Mouse (Mus musculus): Measurements from ENCODE around the gene Fam169a. TPM values are rescaled to one million over a fixed set of nuclear protein-coding genes. Genes with fewer than 3 reads are reported as not detected.
"Not testable (repeated sequence)": the region's sequence is repeated elsewhere in the genome, so short reads cannot be mapped to it uniquely, and the experiment has no call there.

Fam169a gene
- polyA plus RNA-seq, 2 experiments from 2014 or later = 0.56 to 0.71 TPM

DNA sequence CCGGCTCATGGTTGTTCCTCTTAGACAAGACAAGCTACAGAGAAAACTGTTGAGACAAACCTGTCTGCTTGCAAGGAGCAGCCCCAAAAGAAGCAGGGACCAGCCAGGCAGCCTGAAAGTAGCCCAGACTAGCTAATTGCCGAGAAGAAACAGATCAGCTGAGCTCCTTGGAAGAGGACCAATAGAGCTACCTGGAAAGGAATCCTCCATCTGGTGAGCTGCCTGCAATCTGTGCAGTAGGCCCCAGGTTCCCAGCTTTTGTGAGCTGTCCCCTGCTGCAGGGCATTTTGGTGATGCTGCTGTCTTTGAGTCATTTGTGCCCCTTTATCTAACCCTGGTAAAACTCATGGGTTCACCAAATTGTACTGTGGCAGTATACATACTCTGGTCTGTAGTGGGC lies 13.1 kb downstream of the Fam169a start:
- ATAC-seq = no peak

DNA sequence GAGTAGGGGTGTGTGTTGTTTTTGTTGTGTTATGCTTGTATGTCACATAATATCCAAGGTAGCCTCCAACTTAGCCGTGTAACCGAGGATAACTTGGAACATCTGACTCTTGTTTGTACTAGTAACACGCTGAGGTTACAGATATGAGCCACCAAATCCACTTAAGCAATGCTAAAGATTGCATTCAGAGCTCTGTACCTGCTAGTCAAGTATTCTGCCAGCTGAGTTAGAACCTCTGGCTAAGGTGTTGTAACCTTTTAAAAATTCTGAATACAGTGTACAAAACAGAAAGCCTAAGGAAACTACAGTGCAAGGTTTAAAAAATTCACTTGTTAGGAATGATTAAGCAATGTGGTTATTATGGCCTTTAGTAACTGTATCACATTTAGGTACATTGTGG lies 13.5 kb downstream of the Fam169a start:
- ATAC-seq = no peak

DNA sequence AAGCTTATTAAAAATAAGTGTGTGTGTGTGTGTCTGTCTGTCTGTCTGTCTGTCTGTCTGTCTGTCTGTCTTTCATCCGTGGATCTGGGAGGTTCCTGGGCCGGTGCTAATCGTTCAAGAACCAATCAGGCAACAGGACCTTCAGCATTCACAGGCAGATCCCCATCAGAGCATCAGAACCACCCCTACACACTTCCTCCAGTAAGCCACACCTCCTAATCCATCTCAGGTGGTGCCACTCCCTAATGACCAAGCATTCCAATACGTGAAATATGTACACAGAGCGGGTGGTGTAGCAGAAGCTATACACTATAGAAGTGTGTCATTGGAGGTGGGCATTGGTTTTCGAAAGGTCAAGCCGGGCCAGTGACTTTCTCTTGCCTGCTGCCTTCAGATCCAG lies 15.3 kb downstream of the Fam169a start:
- ATAC-seq = no peak

DNA sequence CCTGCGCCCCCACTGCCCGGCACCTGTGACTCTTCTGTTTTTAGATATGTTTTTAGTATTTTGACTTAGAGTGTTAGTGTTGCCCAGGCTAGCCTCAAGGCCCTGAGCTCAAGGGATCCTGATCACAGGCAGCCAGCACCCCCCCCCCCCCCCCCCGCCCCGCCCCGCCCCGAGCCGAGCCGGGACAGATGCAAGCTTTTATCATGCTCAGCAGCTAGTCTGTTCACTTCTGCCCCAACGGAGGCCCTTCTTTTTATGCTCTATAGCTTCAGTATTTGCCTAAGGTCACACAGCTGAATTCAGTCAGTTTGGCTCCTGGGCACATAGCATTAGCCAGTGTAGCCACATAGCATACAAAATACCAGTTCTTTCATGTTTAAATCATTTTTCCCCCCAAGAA lies 19.2 kb downstream of the Fam169a start:
- ATAC-seq = no peak

DNA sequence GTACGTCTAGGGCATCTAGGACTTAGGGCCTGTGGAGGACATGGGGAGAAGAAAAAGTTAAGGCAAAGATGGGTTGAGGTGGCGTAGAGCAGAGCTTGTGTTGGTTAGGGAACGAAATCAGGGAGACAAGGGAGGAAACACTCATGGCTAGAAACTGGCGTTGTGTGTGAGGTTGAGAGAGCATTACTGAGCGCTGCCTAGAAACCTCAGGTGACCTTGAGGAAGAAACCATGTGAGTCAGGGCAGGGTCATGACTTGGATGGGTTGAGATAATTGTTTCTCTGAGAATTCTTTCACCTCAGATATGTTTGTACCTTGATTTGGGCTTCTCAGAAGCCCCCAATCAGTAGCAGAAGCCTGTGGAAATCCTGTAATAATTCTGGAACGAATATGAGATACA lies 20.3 kb downstream of the Fam169a start:
- no peak for ATAC-seq

DNA sequence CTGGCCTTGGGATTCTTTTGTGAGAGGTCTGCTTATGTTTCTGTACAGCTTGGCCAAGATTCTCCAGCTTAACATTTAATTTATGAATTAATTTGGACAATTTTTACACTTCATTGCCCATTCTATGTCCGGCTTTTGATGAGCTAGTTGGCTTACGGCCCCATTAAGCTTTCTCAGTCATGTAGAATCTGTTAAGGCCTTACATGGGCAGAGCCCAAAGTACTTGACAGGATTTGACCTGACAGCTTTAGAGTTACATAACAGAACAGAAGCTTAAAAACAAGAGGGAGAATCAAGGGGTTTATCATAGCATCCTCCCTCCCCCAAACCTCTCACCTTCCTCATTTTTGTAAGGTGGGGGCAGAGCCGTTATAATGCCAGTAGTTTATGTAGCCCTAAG lies 21.1 kb downstream of the Fam169a start:
- ATAC-seq = no peak

DNA sequence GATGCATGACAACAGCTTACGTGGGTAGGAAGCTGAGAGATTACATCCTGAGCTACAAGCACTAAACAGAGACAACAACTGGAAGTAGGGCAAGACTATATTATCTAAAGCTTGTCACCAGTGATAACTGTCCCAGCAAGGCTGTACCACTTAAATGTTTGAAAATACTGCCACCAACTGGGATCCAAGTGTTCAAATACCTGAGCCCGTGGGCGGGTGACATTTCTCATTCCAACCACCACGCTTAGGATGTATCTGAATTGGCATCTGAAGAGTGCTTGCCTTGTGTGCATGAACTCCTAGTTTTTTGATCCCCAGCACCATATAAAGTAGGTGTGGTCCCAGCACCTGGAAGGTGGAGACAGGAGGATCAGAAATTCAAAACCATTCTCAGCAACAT lies 28.6 kb downstream of the Fam169a start:
- ATAC-seq = no peak

DNA sequence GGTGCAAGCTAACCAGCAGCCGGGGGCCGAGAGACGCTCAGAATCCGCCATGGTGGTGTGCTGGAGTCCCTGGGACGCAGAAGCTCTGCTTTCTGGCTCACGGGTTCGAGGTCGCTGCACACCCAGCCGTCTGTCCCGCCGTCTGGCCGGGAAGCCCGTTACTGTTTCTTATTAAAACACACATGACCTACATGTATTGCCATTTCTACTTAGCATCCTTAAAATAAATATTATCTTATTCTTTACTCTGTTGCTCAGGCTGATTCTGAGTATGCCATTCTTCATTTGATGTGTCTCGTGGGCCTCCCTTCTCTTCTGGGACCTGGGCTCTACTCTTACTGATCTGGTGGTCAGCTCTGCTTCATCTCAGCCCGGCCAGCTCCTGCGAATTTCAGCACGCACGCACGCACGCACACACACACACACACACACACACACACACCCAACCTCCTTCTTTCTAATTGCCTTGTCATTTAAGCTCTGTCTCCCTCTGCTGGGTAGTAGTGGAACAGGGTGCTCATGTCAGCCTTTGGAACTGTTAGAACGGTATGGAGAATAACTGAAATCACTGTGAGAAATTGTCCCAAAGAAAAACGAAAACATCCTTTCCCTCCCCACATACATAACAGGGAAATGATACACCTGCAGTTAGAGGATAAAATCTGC lies 32.2 kb downstream of the Fam169a start, which contains the start of gene Gm6169:
Gm6169 (minus strand) TSS at position 51 of the 666 bp plus-strand sequence.
- ATAC-seq = no peak

DNA sequence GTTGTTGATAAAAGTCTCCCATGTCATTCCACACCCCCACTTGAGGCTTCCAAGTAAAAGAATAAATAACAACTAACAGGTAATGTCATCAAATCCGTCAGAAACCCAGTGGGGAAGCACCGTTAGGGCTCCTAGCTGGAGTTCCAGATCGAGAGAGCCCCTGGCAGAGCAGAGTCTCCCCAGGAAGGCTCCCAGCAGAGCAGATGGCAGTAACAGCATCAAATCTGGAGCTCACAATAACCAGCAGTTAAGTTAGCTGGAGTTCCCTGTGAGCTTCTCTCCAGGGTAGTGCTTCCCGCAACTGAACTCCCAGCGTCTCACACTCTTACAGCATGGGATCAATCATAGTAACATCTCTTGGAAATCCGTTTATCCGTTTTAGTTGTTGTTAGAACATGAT lies 37.9 kb downstream of the Fam169a start:
- no peak for ATAC-seq

DNA sequence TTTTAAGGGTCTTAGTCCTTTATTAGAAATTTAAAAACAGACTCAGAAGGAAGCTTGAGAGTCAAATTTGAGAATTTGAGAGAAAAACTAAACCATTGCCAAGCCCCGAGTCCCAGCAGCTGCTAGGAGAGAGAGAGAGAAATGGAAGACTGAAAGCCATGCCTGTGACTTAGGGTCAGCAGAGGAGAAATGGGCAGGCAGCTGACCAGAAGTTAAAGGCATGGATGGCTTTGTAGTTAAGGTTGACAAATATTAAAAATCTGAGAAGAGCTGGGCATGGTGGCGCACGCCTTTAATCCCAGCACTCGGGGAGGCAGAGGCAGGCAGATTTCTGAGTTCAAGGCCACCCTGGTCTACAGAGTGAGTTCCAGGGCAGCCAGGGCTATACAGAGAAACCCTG lies 40.6 kb downstream of the Fam169a start:
- ATAC-seq = not testable (repeated sequence)

DNA sequence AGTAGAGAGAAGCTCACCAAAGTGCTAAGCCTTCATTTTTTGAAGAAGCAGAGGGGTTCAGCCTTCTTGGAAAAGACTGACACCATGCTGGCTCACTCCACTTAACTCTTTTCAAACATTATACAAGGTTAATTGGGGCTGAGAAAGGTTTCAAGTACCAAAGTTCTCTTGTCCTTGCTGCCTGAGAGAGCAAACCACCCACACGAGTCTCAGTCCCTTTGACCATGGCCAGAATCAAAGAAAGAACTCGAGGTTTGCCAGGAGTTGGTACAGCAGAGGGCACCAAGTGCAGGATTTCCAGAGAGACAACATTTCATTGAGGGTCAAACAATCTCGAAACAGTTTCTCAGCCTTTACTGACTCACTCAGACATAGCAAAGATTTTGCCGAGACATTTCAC lies 42.0 kb downstream of the Fam169a start:
- ATAC-seq = no peak

DNA sequence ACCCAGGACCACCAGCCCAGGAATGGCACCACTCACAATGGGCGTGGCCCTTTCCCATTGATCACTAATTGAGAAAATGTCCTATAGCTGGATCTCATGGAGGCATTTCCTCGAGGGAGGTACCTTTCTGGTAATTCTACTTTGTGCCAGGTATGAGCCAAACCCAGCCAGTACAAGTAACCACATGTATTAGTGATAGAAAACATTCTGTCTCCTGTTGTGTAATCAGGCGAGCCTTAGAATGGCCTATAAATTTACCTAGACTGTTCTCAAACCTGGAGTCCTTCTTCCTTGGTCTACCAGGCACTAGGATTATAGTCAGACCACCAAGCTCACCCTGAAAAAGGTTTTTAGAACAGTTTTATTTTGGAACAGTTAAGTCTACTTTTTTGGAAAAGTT lies 54.3 kb downstream of the Fam169a start:
- no peak for ATAC-seq

DNA sequence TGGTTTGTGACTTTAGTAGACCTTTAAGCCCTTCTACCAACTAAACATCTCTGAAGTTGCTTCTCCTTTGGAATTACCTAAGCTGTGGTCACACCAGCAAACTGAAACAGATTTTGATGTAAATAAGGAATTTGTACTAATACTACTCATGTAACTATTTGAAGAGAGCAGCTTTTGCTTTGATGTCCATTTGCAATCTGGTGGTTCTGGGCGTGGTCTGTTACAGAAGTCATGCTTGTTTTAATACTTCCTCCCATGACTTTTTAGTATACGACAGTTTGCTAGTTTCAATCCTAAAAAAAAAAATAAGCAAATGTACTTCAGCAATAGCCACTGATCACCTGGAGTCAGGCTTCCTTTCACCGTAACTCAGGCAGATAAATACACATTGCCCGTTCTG lies 62.6 kb downstream of the Fam169a start:
- ATAC-seq = not testable (repeated sequence)

DNA sequence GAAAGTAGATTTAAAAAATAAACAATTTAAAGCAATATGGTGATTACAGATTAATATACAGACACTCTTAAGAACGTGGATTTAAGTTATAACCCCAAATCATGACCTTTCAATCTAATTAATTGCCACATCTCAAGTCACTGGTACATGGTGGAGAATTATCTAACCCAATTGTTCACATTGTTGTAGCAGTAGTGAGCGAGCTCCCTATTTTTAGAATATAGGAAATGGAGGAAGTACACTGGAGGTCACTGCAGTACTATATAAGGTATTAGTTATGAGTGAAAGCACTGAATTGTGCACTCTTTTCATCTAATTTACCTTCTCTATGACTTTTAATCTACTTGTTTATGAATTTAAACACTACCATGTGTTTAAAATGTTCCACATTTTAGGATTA lies 63.3 kb downstream of the Fam169a start:
- not testable (repeated sequence) for ATAC-seq

DNA sequence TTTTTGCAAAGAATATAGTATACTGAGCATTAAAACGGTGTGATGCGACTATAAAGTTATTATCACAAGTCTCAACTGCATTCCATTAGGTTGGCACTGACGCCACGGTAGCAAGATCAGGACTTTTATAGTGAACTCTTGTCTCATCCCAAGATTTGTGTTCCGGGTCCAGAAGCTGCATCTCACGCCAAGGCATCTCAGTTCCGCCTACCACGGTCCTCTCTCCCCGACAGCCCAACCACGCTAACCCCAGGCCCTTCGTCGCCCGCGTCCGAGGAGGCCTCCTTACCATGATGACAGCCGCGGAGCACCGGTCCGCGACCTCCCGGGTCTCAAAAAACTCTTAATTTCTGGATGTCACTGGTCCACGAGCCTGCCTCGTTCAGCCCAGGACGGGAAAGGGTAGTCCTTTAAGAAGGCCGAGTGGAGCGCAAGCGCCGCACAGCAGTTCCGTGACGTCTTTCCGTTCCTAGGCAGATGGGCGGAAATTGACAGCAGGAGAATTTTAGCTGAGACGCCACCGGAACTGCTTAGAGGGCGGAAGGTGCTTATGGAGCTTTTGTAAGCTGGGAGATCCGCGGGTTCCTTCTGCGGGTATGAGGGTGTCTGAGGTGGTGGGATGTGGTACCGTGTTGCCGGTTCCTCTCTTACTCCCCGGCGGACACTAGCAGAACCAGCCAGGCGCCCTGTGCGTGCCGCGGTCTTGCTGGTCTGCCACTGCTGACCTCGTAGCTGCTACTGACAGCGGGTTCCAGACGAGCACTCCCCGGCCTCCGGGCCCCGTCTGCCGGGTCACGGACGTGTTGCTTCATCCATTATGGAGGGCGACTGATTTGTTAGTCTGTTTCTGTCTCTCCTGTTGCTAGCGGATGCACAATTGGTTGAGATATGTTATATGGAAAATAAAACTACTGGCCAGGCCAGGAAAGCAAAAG lies 70.6 kb downstream of the Fam169a start, which contains the start of the genes Gfm2 and Nsa2:
Gfm2 (plus strand) TSS at position 472 of the 935 bp plus-strand sequence.
Nsa2 (minus strand) TSS at position 472 of the 935 bp plus-strand sequence.
- peak; percentile 99 for ATAC-seq

DNA sequence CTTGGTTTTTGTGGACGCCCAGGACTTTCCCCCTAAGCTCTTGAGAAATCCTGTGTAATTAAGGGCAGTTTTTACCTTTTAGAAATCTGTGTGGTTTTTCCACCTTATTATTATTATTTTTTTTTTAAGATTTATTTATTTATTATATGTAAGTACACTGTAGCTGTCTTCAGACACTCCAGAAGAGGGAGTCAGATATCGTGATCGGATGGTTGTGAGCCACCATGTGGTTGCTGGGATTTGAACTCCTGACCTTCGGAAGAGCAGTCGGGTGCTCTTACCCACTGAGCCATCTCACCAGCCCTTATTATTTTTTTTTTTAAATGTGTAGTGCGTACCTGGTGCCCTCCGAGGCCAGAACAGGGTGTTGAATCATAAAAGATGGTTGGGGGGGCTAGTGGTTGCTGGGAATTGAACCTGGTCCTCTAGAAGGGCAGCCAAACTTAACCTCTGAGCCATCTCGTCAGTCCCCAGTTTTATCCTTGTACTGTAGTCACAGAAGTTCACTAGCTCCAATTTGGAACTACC lies 71.4 kb downstream of the Fam169a start:
- not testable (repeated sequence) for ATAC-seq

DNA sequence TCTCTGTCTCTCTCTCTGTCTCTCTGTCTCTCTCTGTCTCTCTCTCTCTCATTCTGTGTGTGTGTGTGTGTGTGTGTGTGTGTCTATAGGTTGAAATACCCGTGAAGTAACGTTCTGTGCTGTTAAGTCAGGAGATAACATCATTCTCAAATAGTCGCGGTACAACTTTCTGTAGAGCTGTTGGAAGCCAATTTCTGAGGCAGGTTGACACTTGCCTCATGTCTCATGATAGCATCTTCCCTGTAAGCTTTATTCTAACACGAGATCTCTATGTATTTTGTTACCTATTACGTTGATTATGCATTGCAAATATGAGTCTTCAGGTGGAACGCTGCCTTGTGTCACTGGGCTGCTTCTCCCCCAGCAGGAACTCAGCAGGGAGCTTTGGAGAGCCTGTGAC lies 75.2 kb downstream of the Fam169a start:
- no peak for ATAC-seq

DNA sequence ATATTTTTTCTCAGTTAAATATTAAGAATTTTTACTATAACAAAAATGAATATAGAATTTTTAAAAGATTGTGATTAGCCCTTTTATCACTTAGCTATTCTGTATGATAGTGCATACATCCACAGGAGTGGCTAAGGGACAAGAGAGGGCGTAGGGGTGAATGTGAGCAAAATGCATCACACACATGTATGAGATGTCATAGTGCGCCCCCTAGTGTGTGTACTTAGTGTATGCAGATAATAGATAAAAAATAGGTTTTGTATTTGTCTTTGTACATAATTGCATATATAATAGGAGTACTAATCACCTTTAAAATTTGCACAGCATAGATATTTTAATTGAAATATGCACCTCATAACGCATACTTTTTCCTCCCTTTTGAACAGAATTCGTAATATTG lies 78.7 kb downstream of the Fam169a start:
- ATAC-seq = peak; percentile 84

DNA sequence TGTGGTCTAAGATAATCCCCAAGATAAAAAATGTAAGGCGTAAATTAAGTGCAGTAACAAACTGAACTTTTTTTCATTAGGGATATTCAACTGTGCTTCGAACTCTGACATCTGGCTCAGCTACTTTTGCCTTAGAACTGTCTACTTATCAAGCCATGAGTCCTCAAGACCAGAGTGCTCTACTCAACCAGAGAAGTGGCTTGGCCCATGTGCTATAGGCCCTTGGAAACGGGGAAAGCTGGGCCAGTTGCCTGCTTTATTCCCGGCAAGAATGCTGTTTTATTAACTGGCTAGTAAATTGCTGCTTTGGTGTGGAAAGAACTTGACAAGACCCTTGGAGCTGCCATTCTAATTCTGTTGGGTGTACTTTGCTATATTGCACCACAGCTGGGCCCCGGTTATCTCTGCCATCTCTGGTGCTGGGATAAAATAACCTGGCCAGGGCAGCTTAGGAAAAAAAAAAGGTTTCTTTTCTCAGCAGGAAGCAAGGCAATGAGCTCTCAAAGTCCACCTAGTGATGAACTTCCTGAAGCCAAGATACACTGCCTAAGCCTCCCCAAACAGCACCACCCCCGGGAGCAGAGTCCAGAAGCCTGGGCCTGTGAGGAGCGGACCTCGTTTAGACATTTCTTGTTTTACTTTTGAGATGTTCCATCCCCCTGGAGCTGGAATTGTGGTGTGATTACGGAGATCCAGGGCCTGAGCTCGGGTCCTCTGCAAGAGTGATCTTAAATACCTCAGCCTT lies 108.6 kb downstream of the Fam169a start:
- ATAC-seq = no peak

DNA sequence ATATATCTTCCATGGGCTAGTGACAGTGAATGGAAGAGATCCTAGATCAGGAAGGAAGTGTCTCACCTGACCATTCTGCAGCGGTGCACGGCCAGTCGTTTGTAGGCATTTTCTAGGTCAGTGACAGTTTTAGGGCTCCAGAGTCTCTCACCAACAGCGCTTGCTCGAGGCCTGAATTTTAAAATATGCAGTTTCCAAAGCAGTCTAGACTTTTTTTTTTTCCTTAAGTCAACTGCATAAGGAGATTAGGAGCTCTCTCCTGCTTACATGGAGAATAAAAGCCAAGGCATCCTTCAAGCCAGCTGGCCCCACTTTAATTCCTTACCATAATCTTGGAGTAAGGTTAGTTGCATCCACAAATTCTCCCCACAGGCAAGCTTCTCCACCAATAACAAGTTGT lies 109.6 kb downstream of the Fam169a start:
- no peak for ATAC-seq

DNA sequence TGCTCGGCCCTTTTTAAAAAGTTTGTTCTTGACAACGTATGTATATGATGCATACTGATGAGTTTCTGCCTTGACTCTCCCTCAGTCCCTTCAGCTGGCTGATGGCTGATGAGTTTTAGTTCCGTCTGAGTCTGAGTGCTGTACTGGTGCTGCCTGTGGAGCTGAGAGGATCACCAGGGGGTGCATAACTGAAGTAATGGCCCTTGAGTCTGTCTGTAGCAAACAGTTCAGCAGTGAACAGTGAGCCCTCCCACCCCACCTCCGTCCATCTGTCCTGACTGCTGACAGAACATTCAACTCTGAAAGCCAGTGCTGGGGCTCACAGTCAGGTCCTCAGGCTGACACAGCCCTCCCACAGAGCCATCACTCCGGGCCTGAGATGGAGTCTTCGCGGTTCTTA lies 111.9 kb downstream of the Fam169a start:
- ATAC-seq = no peak

DNA sequence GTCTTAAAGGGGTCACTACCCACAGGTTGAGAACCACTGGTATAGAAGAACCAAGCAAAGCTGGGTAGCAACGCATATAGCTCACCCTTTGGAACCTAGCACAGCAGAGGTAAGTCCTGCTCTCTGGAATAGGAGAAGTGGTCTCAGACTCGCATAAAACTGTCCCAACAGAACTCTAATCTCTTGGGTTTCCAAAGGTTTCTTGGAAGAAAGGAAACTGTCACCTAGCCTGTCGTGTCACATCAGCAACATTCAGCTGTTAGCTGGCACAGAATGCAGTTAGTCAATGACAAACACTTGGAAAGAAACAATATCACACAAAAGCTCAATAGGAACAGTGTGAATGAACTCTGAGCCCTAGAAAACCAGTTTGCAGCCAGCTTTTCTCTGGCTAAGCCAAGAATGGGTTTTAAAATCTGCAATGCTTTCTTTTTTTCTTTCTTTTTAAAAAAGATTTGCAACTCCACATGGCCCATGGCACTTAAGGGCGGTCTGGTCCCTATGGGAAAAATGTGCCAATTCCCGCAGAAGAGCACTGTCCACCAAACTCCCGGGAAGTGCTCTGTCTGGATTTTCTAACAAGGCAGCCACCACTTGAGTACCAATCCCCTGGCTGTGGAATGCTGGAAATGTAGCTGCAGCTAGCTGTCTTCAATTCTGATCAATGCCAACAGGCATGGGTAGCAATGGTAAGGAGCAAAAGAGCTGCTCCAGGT lies 113.2 kb downstream of the Fam169a start:
- no peak for ATAC-seq
